Mouse (Mus musculus) heart, embryonic 11.5 days (tissue): ENCODE data around the gene Olfr1395. TPM values are rescaled to one million over a fixed set of nuclear protein-coding genes. Genes with fewer than 3 reads are reported as not detected.

Experiments used
- ATAC-seq: fragments of 200-750 bp; cut with Nextera tagmentation; replicated peaks from 2 replicates; pipeline ENCODE4 v1.8.0; 2017; ENCODE audit warnings: moderate library complexity; ENCODE audit not compliant: insufficient number of reproducible peaks, low FRiP score, low TSS enrichment
- H3K27ac ChIP-seq: fragments of 300-500 bp; sonication (generic); 2 replicates; pipeline ENCODE4 v1.5.1; 2014; ENCODE audit warnings: mild to moderate bottlenecking, low read depth, low read length
- H3K27me3 ChIP-seq: fragments of 300-500 bp; sonication (generic); 2 replicates; pipeline ENCODE4 v1.6.1; 2014; ENCODE audit warnings: mild to moderate bottlenecking, low read length, mixed read lengths; ENCODE audit not compliant: control insufficient read depth, insufficient read depth
- H3K36me3 ChIP-seq: fragments of 300-500 bp; sonication (generic); 2 replicates; pipeline ENCODE4 v1.6.1; 2014; ENCODE audit warnings: mild to moderate bottlenecking, low read length, moderate library complexity, mixed read lengths; ENCODE audit not compliant: control insufficient read depth, insufficient read depth
- H3K4me1 ChIP-seq: fragments of 300-500 bp; sonication (generic); 2 replicates; pipeline ENCODE4 v1.6.1; 2014; ENCODE audit warnings: low read length; ENCODE audit not compliant: control insufficient read depth, insufficient read depth
- H3K4me2 ChIP-seq: fragments of 300-500 bp; sonication (generic); 2 replicates; pipeline ENCODE4 v1.6.1; 2014; ENCODE audit warnings: mild to moderate bottlenecking, moderate library complexity
- H3K4me3 ChIP-seq: fragments of 300-500 bp; sonication (generic); 2 replicates; pipeline ENCODE4 v1.5.1; 2014; ENCODE audit warnings: low read depth, low read length
- H3K9ac ChIP-seq: fragments of 300-500 bp; sonication (generic); 2 replicates; pipeline ENCODE4 v1.6.1; 2014; ENCODE audit warnings: mild to moderate bottlenecking, low read depth, low read length, moderate library complexity
- H3K9me3 ChIP-seq: fragments of 300-500 bp; sonication (generic); replicated peaks from 2 replicates; pipeline ENCODE4 v1.6.1; 2016; ENCODE audit warnings: low read length; ENCODE audit not compliant: control insufficient read depth
- WGBS: fragments of 180-500 bp; shearing (Covaris S2); extraction: QIAGEN DNeasy Blood & Tissue Kit; methylation state at CpG from one replicate; pipeline ENCODE4 v1.1.7; 2014; ENCODE audit not compliant: insufficient replicate concordance; 5-methylcytosine and 5-hydroxymethylcytosine counted together
- polyA plus RNA-seq: library from polyadenylated mRNA; unstranded; fragments of >200 nt; fragmentation: Nextera tagmentation; extraction: Ambion mirVana; gene quantifications from 2 replicates; pipeline ENCODE4 v1.2.1, GENCODE M21; 2014

Olfr1395 gene
- polyA plus RNA-seq: not detected in 2 replicates

DNA sequence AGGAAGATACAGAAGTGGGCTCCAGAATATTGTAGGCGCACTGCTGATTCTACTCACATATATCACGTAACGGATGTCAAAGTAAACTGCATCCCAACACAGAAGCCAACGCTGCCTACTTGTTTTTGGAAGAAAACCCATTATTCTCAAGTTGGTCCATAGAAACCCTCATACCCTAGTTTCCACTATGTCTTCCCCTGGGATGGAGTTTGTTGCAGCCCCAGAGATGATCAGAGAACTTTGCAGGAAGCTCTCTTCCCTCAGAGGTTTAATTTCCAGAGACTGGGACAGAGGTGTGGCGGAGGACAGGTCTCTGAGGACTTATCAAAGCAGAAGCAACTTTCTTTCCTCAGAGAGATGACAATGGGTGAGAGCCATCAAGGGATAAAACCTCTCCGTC is at the start of gene Olfr1395:
Gene Olfr1395 (plus strand): TSS at position 301 of the 400 bp plus-strand sequence.
- WGBS: 85% methylated on average over 6 of the region's 6 CpGs
- Histone ChIP-seq H3K27ac (no peak within 1 kb of the TSS), H3K27me3 (no peaks in the 10 kb centered on the region)

DNA sequence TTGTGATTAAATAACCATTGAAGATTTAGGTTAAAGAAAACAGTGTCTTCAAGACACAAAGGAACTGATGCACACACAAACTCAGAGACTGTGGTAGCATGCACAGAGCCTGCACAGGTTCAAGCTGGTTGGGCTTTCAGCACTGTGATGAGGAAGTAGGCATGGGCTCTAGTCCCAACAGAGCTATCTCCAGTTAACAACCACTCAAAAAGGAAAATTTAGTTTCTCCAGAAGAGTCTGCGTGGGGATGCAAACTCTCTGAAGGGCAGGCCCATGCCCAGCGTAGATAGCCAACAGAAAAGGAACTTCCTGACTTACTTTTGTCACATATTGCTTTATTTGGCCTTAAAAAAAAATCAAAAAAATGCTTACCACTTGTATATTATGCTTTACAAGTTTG is 49.3 kb upstream of the Olfr1395 start:
- no peak overlapping the region for H3K27ac ChIP-seq

More for the DNA sequence above, at the start of gene Olfr1395:
- no peaks in the 10 kb centered on the region for H3K9me3 ChIP-seq
- no peak within 1 kb of the TSS for H3K4me3 ChIP-seq
- no peaks in the 10 kb centered on the region for H3K36me3 ChIP-seq
- no peaks in the 10 kb centered on the region for H3K4me1 ChIP-seq
- no peak within 1 kb of the TSS for H3K9ac ChIP-seq
- no peak within 1 kb of the TSS for H3K4me2 ChIP-seq
- no peak for ATAC-seq

DNA sequence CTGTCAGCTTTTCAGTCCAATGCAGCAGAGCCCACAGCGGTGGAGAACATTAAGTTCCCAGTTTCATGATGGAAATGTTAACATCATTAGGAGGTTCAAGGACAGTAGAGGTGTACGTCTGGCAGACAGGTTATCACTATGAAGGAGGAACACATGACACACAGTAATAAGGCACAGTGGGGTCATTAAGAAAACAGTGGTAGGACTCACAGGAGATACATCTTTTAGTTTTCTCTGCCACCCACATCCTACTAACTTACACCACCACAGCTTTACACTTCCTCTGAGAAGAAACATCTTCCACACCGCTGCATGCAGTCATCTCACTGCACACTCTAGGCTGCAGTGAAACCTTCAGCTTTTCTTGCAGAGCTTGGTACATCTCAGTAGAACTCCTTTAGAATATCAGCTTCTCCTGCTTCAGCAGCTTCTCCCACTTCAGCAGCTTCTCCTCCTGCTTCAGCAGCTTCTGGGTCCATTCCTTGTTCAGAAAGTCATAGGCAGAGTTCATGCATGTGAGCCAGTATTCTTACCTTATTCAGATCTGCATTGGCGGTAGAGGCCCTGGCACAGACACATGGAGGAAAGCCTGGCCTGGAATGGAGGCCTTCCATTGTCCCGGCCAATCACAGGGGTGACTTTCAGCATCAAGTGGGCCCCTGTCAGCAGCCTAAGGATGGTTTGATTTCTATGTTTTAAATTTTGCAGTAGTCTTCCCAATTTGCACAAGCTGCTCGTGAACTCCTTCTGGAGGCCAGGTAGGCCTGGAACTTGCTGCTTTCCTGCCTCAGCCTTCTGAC is 48.0 kb upstream of the Olfr1395 start:
- H3K27me3 ChIP-seq: no peaks in the 10 kb centered on the region
- ATAC-seq: no peak
- no peaks in the 10 kb centered on the region for H3K4me1 ChIP-seq
- no peak overlapping the region for H3K4me2 ChIP-seq
- no peak overlapping the region for H3K27ac ChIP-seq
- WGBS: 83% methylated on average over 6 of the region's 6 CpGs
- no peaks in the 10 kb centered on the region for H3K9me3 ChIP-seq
- no peak overlapping the region for H3K9ac ChIP-seq
- no peaks in the 10 kb centered on the region for H3K36me3 ChIP-seq
- H3K4me3 ChIP-seq: no peak overlapping the region

More for the DNA sequence above, 49.3 kb upstream of the Olfr1395 start:
- H3K9me3 ChIP-seq: no peaks in the 10 kb centered on the region
- H3K4me2 ChIP-seq: no peak overlapping the region
- WGBS: 67% methylated on average over 2 of the region's 2 CpGs
- no peaks in the 10 kb centered on the region for H3K27me3 ChIP-seq
- H3K36me3 ChIP-seq: no peaks in the 10 kb centered on the region
- no peak for ATAC-seq
- no peaks in the 10 kb centered on the region; the same call in 1 of the 2 replicates for H3K4me1 ChIP-seq
- no peak overlapping the region for H3K4me3 ChIP-seq
- H3K9ac ChIP-seq: no peak overlapping the region

DNA sequence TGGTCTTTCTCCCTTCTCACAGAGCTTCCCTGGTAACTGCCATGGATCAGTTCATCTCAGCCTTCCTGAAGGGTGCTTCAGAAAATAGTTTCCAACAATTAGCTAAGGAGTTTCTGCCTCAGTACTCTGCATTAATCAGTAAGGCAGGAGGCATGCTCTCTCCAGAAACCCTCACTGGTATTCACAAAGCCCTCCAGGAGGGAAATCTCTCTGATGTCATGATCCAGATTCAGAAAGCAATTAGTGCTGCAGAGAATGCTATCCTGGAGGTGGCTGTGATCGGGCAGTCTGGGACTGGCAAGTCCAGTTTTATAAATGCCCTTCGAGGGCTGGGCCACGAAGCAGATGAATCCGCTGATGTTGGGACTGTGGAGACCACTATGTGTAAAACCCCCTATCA is 46.7 kb upstream of the Olfr1395 start:
- Histone ChIP-seq H3K4me1 (no peaks in the 10 kb centered on the region), H3K9me3 (no peaks in the 10 kb centered on the region), H3K4me2 (no peak overlapping the region), H3K27me3 (no peaks in the 10 kb centered on the region), H3K4me3 (no peak overlapping the region), H3K9ac (no peak overlapping the region), H3K27ac (no peak overlapping the region), H3K36me3 (no peaks in the 10 kb centered on the region)
- ATAC-seq: no peak
- 89% methylated on average over 4 of the region's 4 CpGs for WGBS

DNA sequence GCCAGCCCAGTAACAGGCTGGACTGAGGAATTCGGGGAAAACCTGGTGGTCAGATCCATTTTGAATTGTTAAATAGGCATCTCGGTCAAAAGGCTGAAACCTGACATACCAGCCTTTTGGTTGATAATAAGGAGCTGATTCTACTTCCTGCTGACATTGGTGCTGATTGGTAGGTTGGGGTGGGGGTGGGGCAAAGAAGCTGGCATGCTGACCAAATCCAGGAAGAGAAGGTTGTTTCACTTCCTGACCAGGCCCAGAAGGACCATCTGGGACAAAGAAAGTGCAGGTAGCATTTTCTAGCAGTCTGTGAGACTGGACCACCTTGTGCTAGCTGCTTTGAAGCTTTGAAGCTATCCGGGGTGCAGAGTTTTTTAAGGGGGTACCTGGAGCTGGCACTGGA is 41.7 kb upstream of the Olfr1395 start:
- no peak overlapping the region for H3K27ac ChIP-seq
- no peak overlapping the region for H3K9ac ChIP-seq
- no peak overlapping the region for H3K4me2 ChIP-seq
- no peak for ATAC-seq
- H3K36me3 ChIP-seq: no peaks in the 10 kb centered on the region
- H3K9me3 ChIP-seq: no peaks in the 10 kb centered on the region
- 76% methylated on average over 3 of the region's 3 CpGs for WGBS
- H3K4me3 ChIP-seq: no peak overlapping the region
- H3K27me3 ChIP-seq: no peaks in the 10 kb centered on the region
- H3K4me1 ChIP-seq: 0 out of 2 replicates have a peak, but pooled peaks cover 2% of the 10 kb centered on the region

DNA sequence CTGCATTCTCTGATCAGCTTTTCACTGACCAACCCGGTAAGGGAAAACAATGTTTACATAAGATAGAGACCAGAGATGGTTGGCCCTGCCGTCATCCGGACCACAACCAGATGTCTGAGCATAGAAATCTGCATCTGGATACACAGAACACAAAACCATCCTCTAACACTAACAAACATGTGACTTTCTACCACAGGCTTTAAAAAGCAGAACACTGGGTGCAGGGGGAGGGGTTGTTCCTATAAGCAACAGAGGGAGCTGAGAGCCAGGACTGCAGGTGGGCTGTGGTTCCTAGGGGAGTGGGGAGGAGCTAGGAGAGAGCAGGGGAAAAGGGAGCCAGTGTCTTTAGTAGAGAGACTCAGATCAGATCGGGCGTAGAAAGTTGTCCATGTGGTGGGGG is 40.6 kb upstream of the Olfr1395 start:
- H3K9me3 ChIP-seq: no peaks in the 10 kb centered on the region
- H3K4me2 ChIP-seq: no peak overlapping the region
- H3K27ac ChIP-seq: no peak overlapping the region
- H3K36me3 ChIP-seq: no peaks in the 10 kb centered on the region
- H3K27me3 ChIP-seq: no peaks in the 10 kb centered on the region
- H3K9ac ChIP-seq: no peak overlapping the region
- no peak for ATAC-seq
- 0 out of 2 replicates have a peak, but pooled peaks cover 2% of the 10 kb centered on the region for H3K4me1 ChIP-seq
- H3K4me3 ChIP-seq: no peak overlapping the region
- WGBS: 29% methylated on average over 5 of the region's 5 CpGs

DNA sequence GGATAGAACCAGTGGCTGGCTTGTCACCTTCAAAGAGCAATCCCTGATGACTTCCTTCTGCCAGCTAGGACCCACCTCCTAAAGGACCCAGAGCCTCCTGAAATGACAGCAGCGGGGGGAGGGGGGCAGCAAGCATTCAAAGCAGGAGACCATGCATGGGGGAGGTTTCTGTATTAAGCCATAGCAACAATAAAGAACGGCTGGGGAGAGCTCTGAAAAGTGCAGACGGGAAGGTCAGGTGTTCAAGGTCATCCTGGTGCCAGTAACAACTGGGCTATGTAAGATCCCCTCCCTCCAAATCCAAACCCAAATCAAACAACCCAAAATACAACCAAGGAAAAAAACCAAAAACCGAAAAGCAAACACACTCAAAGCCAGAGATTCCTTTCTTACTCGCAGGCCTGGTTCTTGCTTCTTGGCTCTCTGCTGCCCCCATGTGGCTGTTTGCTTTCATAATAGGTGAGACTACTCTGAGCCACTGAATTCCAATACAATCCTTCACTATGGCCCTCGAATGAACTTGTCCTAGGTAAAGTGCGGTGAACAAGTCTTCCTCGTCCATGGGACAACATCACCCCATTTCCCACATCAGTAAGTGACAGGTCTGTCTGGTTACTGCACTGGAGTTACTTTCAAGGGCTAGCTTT is 38.9 kb upstream of the Olfr1395 start:
- Histone ChIP-seq H3K4me2 (peak overlapping the region; percentile 27; the same call in 1 of the 2 replicates), H3K4me1 (0 out of 2 replicates have a peak, but pooled peaks cover 2% of the 10 kb centered on the region), H3K4me3 (no peak overlapping the region), H3K27me3 (no peaks in the 10 kb centered on the region), H3K9ac (no peak overlapping the region), H3K27ac (no peak overlapping the region), H3K36me3 (no peaks in the 10 kb centered on the region), H3K9me3 (no peaks in the 10 kb centered on the region)
- 17% methylated on average over 8 of the region's 8 CpGs for WGBS
- no peak for ATAC-seq

DNA sequence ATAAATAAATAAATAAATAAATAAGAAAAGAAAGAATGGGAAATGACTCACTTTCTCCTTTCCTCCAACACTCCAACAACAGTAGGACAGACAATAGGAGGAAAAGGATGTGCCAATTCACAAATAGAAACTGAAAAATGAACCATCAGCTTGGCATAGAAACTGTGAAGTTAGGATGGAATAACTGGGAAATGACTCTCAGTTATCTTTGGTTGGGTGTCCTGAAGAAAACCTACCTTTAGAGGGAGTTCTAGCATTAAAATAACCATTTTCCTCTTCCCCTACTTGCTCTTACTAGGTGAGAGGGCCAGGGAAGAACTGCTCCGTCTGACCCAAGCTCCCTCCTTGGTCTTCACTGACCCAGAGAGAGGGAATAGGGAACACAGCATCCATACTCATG is 36.3 kb upstream of the Olfr1395 start:
- Histone ChIP-seq H3K4me2 (no peak overlapping the region), H3K27ac (no peak overlapping the region), H3K36me3 (no peaks in the 10 kb centered on the region), H3K27me3 (no peaks in the 10 kb centered on the region), H3K4me3 (no peak overlapping the region), H3K9ac (no peak overlapping the region), H3K9me3 (no peaks in the 10 kb centered on the region), H3K4me1 (0 out of 2 replicates have a peak, but pooled peaks cover 2% of the 10 kb centered on the region)
- WGBS: 50% methylated on average over 1 of the region's 1 CpGs
- no peak for ATAC-seq
